In genomic region chr7:73531506-73532093, GRCm38 (mm10) we compare ENCODE assay signal across 8 mouse cellular contexts. TPM values are rescaled to one million over a fixed set of nuclear protein-coding genes. Genes with fewer than 3 reads are reported as not detected.
DNase-seq lines count a peak whose midpoint lies in the region; ATAC-seq lines count a peak whose summit lies in the region.

No protein-coding gene starts in this region.

- no peak overlapping the region for H3K9ac ChIP-seq in heart, embryonic 16.5 days (ENCODE audit: low read length)
- H3K9ac ChIP-seq in hindbrain, embryonic 15.5 days = no peak overlapping the region

- no peak for ATAC-seq in heart, embryonic 16.5 days (replicated peaks; ENCODE audit: extremely low read depth, insufficient read depth, low FRiP score)
- ATAC-seq in hindbrain, embryonic 15.5 days (ENCODE audit: low FRiP score, low read depth) = no peak

- DNase-seq in heart, postnatal 14 days = no peak
- peak; percentile 3 to 5 for DNase-seq in right cerebral cortex, adult 2 months (ENCODE audit: low spot score in 2 of 2)
- no peak for DNase-seq in right cerebral cortex, postnatal 14 days
- DNase-seq in splenic B cell, adult 2 months (ENCODE audit: low read depth, low spot score) = peak; percentile 80
- no peak for DNase-seq in gastrocnemius, postnatal 14 days
- no peak for DNase-seq in frontal cortex, postnatal 14 days (ENCODE audit: low spot score in 2 of 2)

- H3K27me3 ChIP-seq in heart, embryonic 16.5 days (ENCODE audit: control insufficient read depth, insufficient read depth, low read length) = no peaks in the 10 kb centered on the region
- H3K27me3 ChIP-seq in hindbrain, embryonic 15.5 days = no peaks in the 10 kb centered on the region
- no peaks in the 10 kb centered on the region for H3K27me3 ChIP-seq in splenic B cell, adult 2 months (ENCODE audit: control insufficient read depth, insufficient read depth, low read length, poor library complexity, severe bottlenecking)

- peak overlapping the region; percentile 64 for H3K27ac ChIP-seq in heart, embryonic 16.5 days (ENCODE audit: low read length)
- H3K27ac ChIP-seq in hindbrain, embryonic 15.5 days (replicated peaks) = peak overlapping the region; percentile 54

- peaks cover 5% of the 10 kb centered on the region; the same call in 1 of the 2 replicates for H3K36me3 ChIP-seq in heart, embryonic 16.5 days (ENCODE audit: control insufficient read depth, insufficient read depth)
- no peaks in the 10 kb centered on the region for H3K36me3 ChIP-seq in hindbrain, embryonic 15.5 days
- peaks cover 10% of the 10 kb centered on the region; the same call in 1 of the 2 replicates for H3K36me3 ChIP-seq in splenic B cell, adult 2 months (ENCODE audit: control insufficient read depth, insufficient read depth, low read length, poor library complexity, severe bottlenecking)

- peaks cover 47% of the 10 kb centered on the region for H3K4me1 ChIP-seq in heart, embryonic 16.5 days (ENCODE audit: control insufficient read depth, insufficient read depth, low read length)
- peaks cover 44% of the 10 kb centered on the region for H3K4me1 ChIP-seq in hindbrain, embryonic 15.5 days (replicated peaks)

- H3K4me3 ChIP-seq in heart, embryonic 16.5 days (ENCODE audit: low read length) = no peak overlapping the region
- H3K4me3 ChIP-seq in hindbrain, embryonic 15.5 days = no peak overlapping the region

- 55% methylated on average over 7 of the region's 7 CpGs for WGBS in heart, embryonic 16.5 days
- 70% methylated on average over 7 of the region's 7 CpGs for WGBS in hindbrain, embryonic 15.5 days

- no peaks in the 10 kb centered on the region for H3K9me3 ChIP-seq in heart, embryonic 16.5 days (replicated peaks; ENCODE audit: control insufficient read depth, low read length)
- H3K9me3 ChIP-seq in hindbrain, embryonic 15.5 days = no peaks in the 10 kb centered on the region

- intact Hi-C loops in heart, postnatal 14 days (cut with DNase I) = loop anchor here (2.0 kb wide), 1 partner anchor 63 kb away; no protein-coding TSS in a partner anchor
- intact Hi-C loops in gastrocnemius, postnatal 14 days (cut with DNase I; ENCODE audit: low total_unique reads) = no loop called here

- peak overlapping the region; percentile 10; the same call in 1 of the 2 replicates for H3K4me2 ChIP-seq in heart, embryonic 16.5 days (ENCODE audit: low read depth, low read length)
- no peak overlapping the region for H3K4me2 ChIP-seq in hindbrain, embryonic 15.5 days

RNA-seq across cellular contexts. Expression of gene Chd2, which starts 10.0 kb away (rescaled TPM):
- polyA plus RNA-seq in heart, embryonic 16.5 days (2015; fragmentation: Nextera tagmentation; extraction: Ambion mirVana) = 33.1 and 36.5 TPM in 2 replicates
- 10 to 100 TPM; 46.4 to 56.0 TPM for total RNA-seq in heart, postnatal 14 days (2021)
- polyA plus RNA-seq in hindbrain, embryonic 15.5 days (2015; fragmentation: Nextera tagmentation; extraction: Ambion mirVana) = 34.9 and 37.2 TPM in 2 replicates
- total RNA-seq in gastrocnemius, postnatal 14 days (2021) = 10 to 100 TPM; 36.7 to 38.2 TPM

Comparison
In these comparisons a context has a peak if more than half of its experiments do, and no peak if none do; other contexts are left out.
1. DNase-seq: peak in right cerebral cortex, adult 2 months (2 of 2) and splenic B cell, adult 2 months (single experiment); none in heart, postnatal 14 days (0 of 2), right cerebral cortex, postnatal 14 days (single experiment), gastrocnemius, postnatal 14 days (single experiment) and frontal cortex, postnatal 14 days (0 of 2).